Mouse (Mus musculus) right cerebral cortex, postnatal 10 days (tissue): ENCODE results near the gene Calcb.

Experiments
- DNase-seq, 2 experiments: peaks; one replicate each; pipeline ENCODE4 v3.0.0; 2021; ENCODE audit warnings: low spot score in 2 of 2

The Calcb gene

GRCm38 (mm10) chr7:114753471-114753870, 35.0 kb downstream of the Calcb start:
- no peak for DNase-seq

- DNase-seq: no peak
Measured at GRCm38 (mm10) chr7:114754196-114754595, 35.8 kb downstream of the Calcb start.

GRCm38 (mm10) chr7:114754626-114755025, 36.2 kb downstream of the Calcb start:
- no peak for DNase-seq

GRCm38 (mm10) chr7:114762660-114763059, 44.2 kb downstream of the Calcb start:
- DNase-seq: no peak

GRCm38 (mm10) chr7:114765273-114765672, 46.8 kb downstream of the Calcb start:
- no peak for DNase-seq

- no peak for DNase-seq
Measured at GRCm38 (mm10) chr7:114766523-114766922, 48.1 kb downstream of the Calcb start.

GRCm38 (mm10) chr7:114768516-114768915, 50.1 kb downstream of the Calcb start:
- DNase-seq: no peak

GRCm38 (mm10) chr7:114769041-114769440, 50.6 kb downstream of the Calcb start:
- DNase-seq: no peak

GRCm38 (mm10) chr7:114770586-114770985, 52.1 kb downstream of the Calcb start:
- DNase-seq: no peak

- DNase-seq: no peak
Measured at GRCm38 (mm10) chr7:114771801-114772200, 53.4 kb downstream of the Calcb start.
